Mouse (Mus musculus): Measurements from ENCODE around the gene Necap2.

Gene Necap2

GRCm38 (mm10) chr4:141074109-141074508, 4.0 kb downstream of the Necap2 start:
- DNase-seq (ENCODE audit: extremely low spot score, low spot score): no peak

GRCm38 (mm10) chr4:141073661-141074060, 4.5 kb downstream of the Necap2 start:
- no peak for DNase-seq (ENCODE audit: extremely low spot score, low spot score)

- no peak for DNase-seq (ENCODE audit: extremely low spot score, low spot score)
These were observed 5.7 kb downstream of the Necap2 start for GRCm38 (mm10) chr4:141072502-141072901.

- DNase-seq (ENCODE audit: extremely low spot score, low spot score): peak; percentile 49
These were observed 8.4 kb downstream of the Necap2 start for GRCm38 (mm10) chr4:141069731-141070130.

GRCm38 (mm10) chr4:141068655-141069054, 9.5 kb downstream of the Necap2 start:
- no peak for DNase-seq (ENCODE audit: extremely low spot score, low spot score)

- no peak for DNase-seq (ENCODE audit: extremely low spot score, low spot score)
These were observed 10.6 kb downstream of the Necap2 start for GRCm38 (mm10) chr4:141067516-141068046.

GRCm38 (mm10) chr4:141066709-141067515, 11.2 kb downstream of the Necap2 start:
- no peak for DNase-seq (ENCODE audit: extremely low spot score, low spot score)

- peak; percentile 84 for DNase-seq (ENCODE audit: extremely low spot score, low spot score)
These were observed 13.0 kb downstream of the Necap2 start for GRCm38 (mm10) chr4:141065123-141065522.

- DNase-seq (ENCODE audit: extremely low spot score, low spot score): no peak
These were observed 14.0 kb downstream of the Necap2 start for GRCm38 (mm10) chr4:141064104-141064659.

GRCm38 (mm10) chr4:141060426-141061301, 17.5 kb downstream of the Necap2 start, which contains the start of gene Crocc:
Crocc (minus strand) TSS chr4:141060550.
- peak; percentile 100 for DNase-seq (ENCODE audit: extremely low spot score, low spot score)

- DNase-seq (ENCODE audit: extremely low spot score, low spot score): peak; percentile 41
These were observed 18.3 kb downstream of the Necap2 start for GRCm38 (mm10) chr4:141059616-141060425.

GRCm38 (mm10) chr4:141058835-141059234, 19.3 kb downstream of the Necap2 start:
- DNase-seq (ENCODE audit: extremely low spot score, low spot score): no peak

- no peak for DNase-seq (ENCODE audit: extremely low spot score, low spot score)
These were observed 21.2 kb downstream of the Necap2 start for GRCm38 (mm10) chr4:141056970-141057369.

- peak; percentile 27 for DNase-seq (ENCODE audit: extremely low spot score, low spot score)
These were observed 24.5 kb downstream of the Necap2 start for GRCm38 (mm10) chr4:141053568-141054161.

GRCm38 (mm10) chr4:141053138-141053537, 25.0 kb downstream of the Necap2 start:
- no peak for DNase-seq (ENCODE audit: extremely low spot score, low spot score)

GRCm38 (mm10) chr4:141052442-141052841, 25.7 kb downstream of the Necap2 start:
- DNase-seq (ENCODE audit: extremely low spot score, low spot score): no peak

GRCm38 (mm10) chr4:141049476-141049835, 28.7 kb downstream of the Necap2 start:
- peak; percentile 70 for DNase-seq (ENCODE audit: extremely low spot score, low spot score)

GRCm38 (mm10) chr4:141048810-141049475, 29.2 kb downstream of the Necap2 start:
- peak; percentile 20 for DNase-seq (ENCODE audit: extremely low spot score, low spot score)

GRCm38 (mm10) chr4:141044816-141045215, 33.3 kb downstream of the Necap2 start:
- DNase-seq (ENCODE audit: extremely low spot score, low spot score): peak; percentile 67

- DNase-seq (ENCODE audit: extremely low spot score, low spot score): no peak
These were observed 37.0 kb downstream of the Necap2 start for GRCm38 (mm10) chr4:141041117-141041516.
